ENCODE assay signal across 8 mouse cellular contexts in the genomic region with DNA sequence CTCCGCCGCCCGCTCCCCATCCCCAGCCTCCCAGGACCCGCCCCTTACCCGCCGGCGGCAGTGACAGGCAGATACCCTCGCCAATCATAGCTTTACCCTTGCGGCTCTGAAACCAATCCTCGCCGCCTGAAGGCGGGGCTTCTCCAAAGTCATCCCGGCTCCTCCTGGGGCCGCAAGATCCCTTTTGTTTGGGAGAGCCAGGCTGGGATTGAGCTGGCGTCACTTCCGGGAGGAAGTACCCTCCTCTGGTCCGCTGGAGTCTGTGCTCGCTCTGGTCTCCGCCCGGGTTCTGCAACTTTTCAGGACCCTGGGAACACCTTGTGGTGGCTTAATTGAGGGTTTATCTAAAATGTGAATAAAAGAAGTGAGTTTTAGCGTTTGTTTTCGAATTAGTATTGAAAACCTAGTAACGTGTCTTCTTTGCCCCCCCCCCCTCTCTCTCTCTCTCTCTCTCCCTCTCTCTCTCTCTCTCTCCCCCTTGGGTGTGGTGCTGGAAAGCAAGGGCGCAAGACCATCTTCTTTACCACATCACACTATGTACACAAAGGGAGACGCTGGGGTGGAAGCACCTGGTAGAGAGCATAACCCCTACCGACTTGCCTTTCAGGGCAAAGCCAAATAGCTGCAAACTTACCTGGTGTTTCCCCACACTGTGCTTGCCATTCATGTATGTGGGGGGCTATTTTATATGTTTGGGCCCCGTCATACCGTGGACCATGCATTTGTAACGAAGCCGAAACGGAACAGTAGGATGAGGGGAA. TPM values are rescaled to one million over a fixed set of nuclear protein-coding genes. Genes with fewer than 3 reads are reported as not detected.
DNase-seq lines count a peak whose midpoint lies in the region; ATAC-seq lines count a peak whose summit lies in the region.

Gene Cttnbp2nl, minus strand, starts transcription at position 210 of the 761 bp plus-strand sequence.

- peak within 1 kb of the TSS; percentile 86 for H3K4me3 ChIP-seq in hindbrain, embryonic 14.5 days (replicated peaks; ENCODE audit: low read length)

- WGBS in hindbrain, embryonic 14.5 days, result 4% methylated on average over 31 of the region's 31 CpGs

- peak within 1 kb of the TSS; percentile 77 for H3K4me2 ChIP-seq in hindbrain, embryonic 14.5 days (replicated peaks)

- peaks cover 34% of the 10 kb centered on the region for H3K4me1 ChIP-seq in hindbrain, embryonic 14.5 days (replicated peaks; ENCODE audit: control insufficient read depth, insufficient read depth, low read length)

- peak; percentile 98 for DNase-seq in Muller cell, postnatal 12 days (ENCODE audit: inconsistent ontology term)
- peak; percentile 99 for DNase-seq in cerebellum, adult 9-11 months
- DNase-seq in frontal cortex, postnatal 25 days (ENCODE audit: low spot score in 2 of 2), result peak; percentile 96 to 99
- peak; percentile 96 for DNase-seq in hindbrain, embryonic 14.5 days (ENCODE audit: low spot score)
- peak; percentile 99 for DNase-seq in layer of hippocampus, postnatal 36 days
- peak; percentile 99 for DNase-seq in lung, postnatal 36 days
- peak; percentile 97 for DNase-seq in retina, postnatal 7 days (ENCODE audit: low read depth, low spot score)
- DNase-seq in urinary bladder, adult 2 months (ENCODE audit: low spot score), result peak; percentile 95

- H3K36me3 ChIP-seq in hindbrain, embryonic 14.5 days (replicated peaks; ENCODE audit: control insufficient read depth, insufficient read depth), result no peaks in the 10 kb centered on the region

- peak within 1 kb of the TSS; percentile 95 for H3K9ac ChIP-seq in hindbrain, embryonic 14.5 days

- no peaks in the 10 kb centered on the region for H3K27me3 ChIP-seq in hindbrain, embryonic 14.5 days (ENCODE audit: control insufficient read depth, insufficient read depth, low read length)

- H3K27ac ChIP-seq in hindbrain, embryonic 14.5 days, result peak within 1 kb of the TSS; percentile 93

- peak; percentile 98 for ATAC-seq in hindbrain, embryonic 14.5 days (ENCODE audit: low FRiP score)

- no peaks in the 10 kb centered on the region for H3K9me3 ChIP-seq in hindbrain, embryonic 14.5 days (ENCODE audit: control insufficient read depth, low read length)

RNA-seq across cellular contexts. Expression of gene Cttnbp2nl, which starts in this region (rescaled TPM):
- polyA plus RNA-seq in hindbrain, embryonic 14.5 days (2014; fragmentation: Nextera tagmentation; extraction: Ambion mirVana), result 47.1 and 55.4 TPM in 2 replicates
- 10 to 100 TPM; 27.1 to 27.5 TPM for total RNA-seq in layer of hippocampus, postnatal 36 days (2021)
- 4.0 and 7.9 TPM in 2 replicates for polyA plus RNA-seq in urinary bladder, adult 2 months (2012; rRNA removed)

Comparison
In these comparisons a context has a peak if more than half of its experiments do, and no peak if none do; other contexts are left out.
1. Peak in every context shown above with its lines: DNase-seq, ATAC-seq, H3K4me3 ChIP-seq and H3K27ac ChIP-seq.